Mouse (Mus musculus) liver, embryonic 16.5 days (tissue): ENCODE measurements around the gene Zfp207. TPM values are rescaled to one million over a fixed set of nuclear protein-coding genes. Genes with fewer than 3 reads are reported as not detected.

Source experiments
- ATAC-seq: fragments of 200-750 bp; cut with Nextera tagmentation; 2 replicates; pipeline ENCODE4 v1.8.0; 2017; ENCODE audit warnings: low read depth, mild to moderate bottlenecking, moderate number of reproducible peaks, moderate library complexity
- H3K27ac ChIP-seq: fragments of 300-500 bp; sonication (generic); 2 replicates; pipeline ENCODE4 v1.5.1; 2014; ENCODE audit warnings: mild to moderate bottlenecking, low read length
- H3K27me3 ChIP-seq: fragments of 300-500 bp; sonication (generic); 2 replicates; pipeline ENCODE4 v1.6.1; 2014; ENCODE audit warnings: low read depth, low read length, mixed read lengths; ENCODE audit not compliant: control insufficient read depth, insufficient read depth
- H3K36me3 ChIP-seq: fragments of 300-500 bp; sonication (generic); 2 replicates; pipeline ENCODE4 v1.6.1; 2014; ENCODE audit warnings: mild to moderate bottlenecking; ENCODE audit not compliant: control insufficient read depth, insufficient read depth
- H3K4me1 ChIP-seq: fragments of 300-500 bp; sonication (generic); 2 replicates; pipeline ENCODE4 v1.6.1; 2014; ENCODE audit warnings: low read depth, low read length, mixed read lengths; ENCODE audit not compliant: control insufficient read depth
- H3K4me2 ChIP-seq: fragments of 300-500 bp; sonication (generic); 2 replicates; pipeline ENCODE4 v1.6.1; 2014; ENCODE audit warnings: low read depth, low read length, mixed read lengths
- H3K4me3 ChIP-seq: fragments of 300-500 bp; sonication (generic); 2 replicates; pipeline ENCODE4 v1.5.1; 2014; ENCODE audit warnings: low read depth, mild to moderate bottlenecking, low read length
- H3K9ac ChIP-seq: fragments of 300-500 bp; sonication (generic); 2 replicates; pipeline ENCODE4 v1.6.1; 2014; ENCODE audit warnings: low read depth, low read length
- H3K9me3 ChIP-seq: fragments of 300-500 bp; sonication (generic); replicated peaks from 2 replicates; pipeline ENCODE4 v1.6.1; 2016; ENCODE audit warnings: low read length; ENCODE audit not compliant: control insufficient read depth
- WGBS: fragments of 180-500 bp; shearing (Covaris S2); extraction: QIAGEN DNeasy Blood & Tissue Kit; methylation state at CpG from one replicate; pipeline ENCODE4 v1.1.7; 2014; ENCODE audit not compliant: insufficient replicate concordance; 5-methylcytosine and 5-hydroxymethylcytosine counted together
- polyA plus RNA-seq: library from polyadenylated mRNA; unstranded; fragments of >200 nt; fragmentation: Nextera tagmentation; extraction: Ambion mirVana; gene quantifications from 2 replicates; pipeline ENCODE4 v1.2.1, GENCODE M21; 2015

Zfp207 gene
- polyA plus RNA-seq, 1 experiment from 2014 or later, result 81.5 TPM

- Histone ChIP-seq H3K9ac (no peak overlapping the region), H3K4me3 (no peak overlapping the region), H3K27ac (no peak overlapping the region), H3K9me3 (no peaks in the 10 kb centered on the region), H3K4me2 (no peak overlapping the region), H3K36me3 (peaks cover 29% of the 10 kb centered on the region), H3K27me3 (no peaks in the 10 kb centered on the region), H3K4me1 (no peaks in the 10 kb centered on the region)
- ATAC-seq, result no peak
- 76% methylated on average over 3 of the region's 3 CpGs for WGBS
Observed at GRCm38 (mm10) chr11:80446916-80447315, 63.8 kb downstream of the Zfp207 start.

- Histone ChIP-seq H3K36me3 (peaks cover 28% of the 10 kb centered on the region), H3K4me3 (no peak overlapping the region), H3K4me2 (no peak overlapping the region), H3K9ac (no peak overlapping the region), H3K4me1 (no peaks in the 10 kb centered on the region), H3K27ac (no peak overlapping the region), H3K9me3 (no peaks in the 10 kb centered on the region), H3K27me3 (no peaks in the 10 kb centered on the region)
- 90% methylated on average over 2 of the region's 2 CpGs for WGBS
- no peak for ATAC-seq
Observed at GRCm38 (mm10) chr11:80449859-80450258, 66.8 kb downstream of the Zfp207 start.

- 41% methylated on average over 3 of the region's 3 CpGs for WGBS
- Histone ChIP-seq H3K36me3 (peaks cover 16% of the 10 kb centered on the region), H3K4me2 (no peak overlapping the region), H3K27ac (no peak overlapping the region), H3K9me3 (no peaks in the 10 kb centered on the region), H3K4me3 (no peak overlapping the region), H3K9ac (no peak overlapping the region), H3K27me3 (no peaks in the 10 kb centered on the region), H3K4me1 (no peaks in the 10 kb centered on the region)
- ATAC-seq, result no peak
Observed at GRCm38 (mm10) chr11:80452242-80452641, 69.2 kb downstream of the Zfp207 start.

- peaks cover 9% of the 10 kb centered on the region; the same call in 1 of the 2 replicates for H3K36me3 ChIP-seq
Observed at GRCm38 (mm10) chr11:80453198-80453597, 70.1 kb downstream of the Zfp207 start.

More at GRCm38 (mm10) chr11:80453198-80453597, 70.1 kb downstream of the Zfp207 start:
- no peak overlapping the region for H3K9ac ChIP-seq
- 60% methylated on average over 1 of the region's 1 CpGs for WGBS
- H3K4me1 ChIP-seq, result no peaks in the 10 kb centered on the region
- H3K27ac ChIP-seq, result no peak overlapping the region
- H3K9me3 ChIP-seq, result no peaks in the 10 kb centered on the region
- H3K4me3 ChIP-seq, result no peak overlapping the region
- no peak overlapping the region for H3K4me2 ChIP-seq
- no peaks in the 10 kb centered on the region for H3K27me3 ChIP-seq
- no peak for ATAC-seq

Other genes with a start within 250 kb of the Zfp207 start
- gene Tefm, start 241.1 kb upstream of the Zfp207 start, polyA plus RNA-seq, result 11.4 and 13.4 TPM in 2 replicates
- gene Adap2, start 229.2 kb upstream of the Zfp207 start, polyA plus RNA-seq, result 7.0 and 7.3 TPM in 2 replicates
- gene Rnf135, start 199.4 kb upstream of the Zfp207 start, polyA plus RNA-seq, result 4.8 and 5.4 TPM in 2 replicates
- gene Rhot1, start 174.3 kb upstream of the Zfp207 start, polyA plus RNA-seq, result 19.6 and 20.2 TPM in 2 replicates
- 0.02 and 0.04 TPM in 2 replicates for gene Rhbdl3, start 82.4 kb upstream of the Zfp207 start, polyA plus RNA-seq
- gene 5730455P16Rik, start 5.2 kb upstream of the Zfp207 start, polyA plus RNA-seq, result 4.1 and 5.1 TPM in 2 replicates
- 141 and 153 TPM in 2 replicates for gene Psmd11, start 45.3 kb downstream of the Zfp207 start, polyA plus RNA-seq
- gene Cdk5r1, start 93.7 kb downstream of the Zfp207 start, polyA plus RNA-seq, result 0.22 and 0.30 TPM in 2 replicates